Mouse (Mus musculus) olfactory bulb, adult 2 months (tissue): ENCODE results near the gene Arhgap8.

Experiments
- CTCF ChIP-seq: fragments of 200-500 bp; IDR thresholded peaks from 2 replicates; pipeline ENCODE4 v1.5.1; 2012; ENCODE audit warnings: low read depth, mild to moderate bottlenecking, low read length, moderate library complexity; ENCODE audit not compliant: insufficient read depth
- POLR2A ChIP-seq: fragments of 200-500 bp; IDR thresholded peaks from 2 replicates; pipeline ENCODE4 v1.6.1; 2012; ENCODE audit warnings: mild to moderate bottlenecking, low read depth, low read length, moderate library complexity; ENCODE audit not compliant: insufficient read depth

- TF ChIP-seq CTCF (no peak), POLR2A (no peak)
Observed at GRCm38 (mm10) chr15:84681455-84682193, 38.2 kb upstream of the Arhgap8 start.
